Mouse (Mus musculus): Measurements from ENCODE around the gene Tgfbi. TPM values are rescaled to one million over a fixed set of nuclear protein-coding genes. Genes with fewer than 3 reads are reported as not detected.

Tgfbi gene
- total RNA-seq, 2 experiments from 2014 or later, result 75.9 to 99.2 TPM

- no peak for DNase-seq (ENCODE audit: low spot score in 2 of 2)
These were observed 12.0 kb upstream of the Tgfbi start for GRCm38 (mm10) chr13:56597296-56597695.

GRCm38 (mm10) chr13:56597831-56598612, 11.3 kb upstream of the Tgfbi start:
- peak in 1 of 2 experiments; percentile 58 for DNase-seq (ENCODE audit: low spot score in 2 of 2)

- DNase-seq (ENCODE audit: low spot score in 2 of 2), result no peak
These were observed 9.8 kb upstream of the Tgfbi start for GRCm38 (mm10) chr13:56599511-56599910.

GRCm38 (mm10) chr13:56600216-56600890, 9.0 kb upstream of the Tgfbi start:
- DNase-seq (ENCODE audit: low spot score in 2 of 2), result peak; percentile 78 to 88

- DNase-seq (ENCODE audit: low spot score in 2 of 2), result peak in 1 of 2 experiments; percentile 55
These were observed 8.1 kb upstream of the Tgfbi start for GRCm38 (mm10) chr13:56601199-56601598.

GRCm38 (mm10) chr13:56605503-56605902, 3.8 kb upstream of the Tgfbi start:
- no peak for DNase-seq (ENCODE audit: low spot score in 2 of 2)

- no peak for DNase-seq (ENCODE audit: low spot score in 2 of 2)
These were observed 2.6 kb upstream of the Tgfbi start for GRCm38 (mm10) chr13:56606724-56607123.

- no peak for DNase-seq (ENCODE audit: low spot score in 2 of 2)
These were observed 2.1 kb upstream of the Tgfbi start for GRCm38 (mm10) chr13:56607225-56607624.

GRCm38 (mm10) chr13:56607846-56608245, 1.5 kb upstream of the Tgfbi start:
- DNase-seq (ENCODE audit: low spot score in 2 of 2), result no peak

GRCm38 (mm10) chr13:56611129-56611528, 1.8 kb downstream of the Tgfbi start:
- no peak for DNase-seq (ENCODE audit: low spot score in 2 of 2)

- DNase-seq (ENCODE audit: low spot score in 2 of 2), result no peak
These were observed 2.4 kb downstream of the Tgfbi start for GRCm38 (mm10) chr13:56611741-56612140.

- DNase-seq (ENCODE audit: low spot score in 2 of 2), result peak in 1 of 2 experiments; percentile 49
These were observed 3.0 kb downstream of the Tgfbi start for GRCm38 (mm10) chr13:56612331-56612730.

- peak in 1 of 2 experiments; percentile 61 for DNase-seq (ENCODE audit: low spot score in 2 of 2)
These were observed 4.2 kb downstream of the Tgfbi start for GRCm38 (mm10) chr13:56613366-56613998.

- no peak for DNase-seq (ENCODE audit: low spot score in 2 of 2)
These were observed 5.4 kb downstream of the Tgfbi start for GRCm38 (mm10) chr13:56614768-56615167.

- DNase-seq (ENCODE audit: low spot score in 2 of 2), result no peak
These were observed 5.9 kb downstream of the Tgfbi start for GRCm38 (mm10) chr13:56615223-56615622.

- no peak for DNase-seq (ENCODE audit: low spot score in 2 of 2)
These were observed 6.5 kb downstream of the Tgfbi start for GRCm38 (mm10) chr13:56615864-56616263.

GRCm38 (mm10) chr13:56616386-56616785, 7.1 kb downstream of the Tgfbi start:
- no peak for DNase-seq (ENCODE audit: low spot score in 2 of 2)

GRCm38 (mm10) chr13:56617197-56617596, 7.9 kb downstream of the Tgfbi start:
- no peak for DNase-seq (ENCODE audit: low spot score in 2 of 2)

GRCm38 (mm10) chr13:56622201-56622757, 13.0 kb downstream of the Tgfbi start:
- no peak for DNase-seq (ENCODE audit: low spot score in 2 of 2)

- DNase-seq (ENCODE audit: low spot score in 2 of 2), result no peak
These were observed 17.2 kb downstream of the Tgfbi start for GRCm38 (mm10) chr13:56626524-56626923.

GRCm38 (mm10) chr13:56630081-56630480, 20.8 kb downstream of the Tgfbi start:
- no peak for DNase-seq (ENCODE audit: low spot score in 2 of 2)

- DNase-seq (ENCODE audit: low spot score in 2 of 2), result no peak
These were observed 21.2 kb downstream of the Tgfbi start for GRCm38 (mm10) chr13:56630552-56630951.

Measured in gastrocnemius, postnatal 4 days (tissue).